Mouse (Mus musculus): ENCODE data around the gene Ctc1.
"Not testable (repeated sequence)": the region's sequence is repeated elsewhere in the genome, so short reads cannot be mapped to it uniquely, and the experiment has no call there.

The Ctc1 gene

GRCm38 (mm10) chr11:69015644-69016441 lies at the start of gene Ctc1:
TSS of gene Ctc1 (plus strand) at chr11:69015911.
- DNase-seq (ENCODE audit: low spot score): peak; percentile 85

- DNase-seq (ENCODE audit: low spot score): no peak
Measured at GRCm38 (mm10) chr11:68966554-68966953, 49.2 kb upstream of the Ctc1 start.

DNA sequence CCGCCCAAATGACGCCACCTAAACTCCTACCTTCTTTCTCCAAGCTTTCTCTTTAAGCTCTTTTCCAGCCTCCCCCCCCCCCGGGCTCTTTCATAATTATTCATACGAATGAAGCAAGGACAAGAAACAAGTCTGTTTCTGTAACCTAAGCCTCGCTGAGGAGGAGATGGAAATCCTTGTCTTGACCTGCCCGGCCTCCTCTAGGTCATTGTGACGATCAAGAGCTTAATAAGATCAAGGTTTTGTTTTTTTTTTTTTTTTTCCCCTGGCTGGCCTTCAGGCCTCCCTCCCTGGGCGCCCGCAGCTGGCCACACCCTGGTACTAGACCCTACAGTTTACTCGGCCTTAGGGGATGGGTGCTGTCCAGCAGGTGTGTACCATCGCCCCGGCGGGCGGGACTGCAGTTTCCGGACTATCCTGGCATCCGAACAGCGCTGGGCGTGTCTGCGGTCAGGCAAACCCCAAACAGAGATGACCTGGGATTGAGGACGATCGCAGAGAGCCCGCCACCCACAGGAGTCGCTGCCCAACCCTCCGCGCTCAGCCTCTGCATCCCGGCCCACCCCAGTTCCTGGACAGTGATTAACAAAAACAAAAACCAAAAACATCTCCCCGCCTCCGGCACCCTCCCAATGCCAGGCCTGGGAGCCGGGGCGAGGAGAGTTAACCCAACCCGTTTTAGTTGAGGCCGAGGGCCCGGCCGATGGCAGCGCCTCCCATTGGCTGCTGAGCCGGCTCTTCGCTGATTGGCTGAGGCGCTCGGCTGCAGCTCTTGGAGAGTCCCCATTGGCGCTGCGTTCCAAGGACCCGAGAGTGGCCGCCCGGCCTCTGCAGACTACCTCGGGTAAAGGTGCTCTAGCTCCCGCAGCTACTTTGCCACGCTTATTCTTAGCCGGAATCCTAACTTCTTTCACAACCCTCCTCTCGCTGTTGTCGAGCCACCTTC lies 48.1 kb upstream of the Ctc1 start, which contains the start of gene Slc25a35:
Gene Slc25a35, plus strand, starts transcription at position 795 of the 946 bp plus-strand sequence.
- peak; percentile 92 for DNase-seq (ENCODE audit: low spot score)

GRCm38 (mm10) chr11:68968752-68969151 lies 47.0 kb upstream of the Ctc1 start:
- DNase-seq (ENCODE audit: low spot score): no peak

GRCm38 (mm10) chr11:68970232-68970631 lies 45.5 kb upstream of the Ctc1 start:
- DNase-seq (ENCODE audit: low spot score): no peak

- DNase-seq (ENCODE audit: low spot score): peak; percentile 86
Measured at GRCm38 (mm10) chr11:68973250-68974058, 42.3 kb upstream of the Ctc1 start.

DNA sequence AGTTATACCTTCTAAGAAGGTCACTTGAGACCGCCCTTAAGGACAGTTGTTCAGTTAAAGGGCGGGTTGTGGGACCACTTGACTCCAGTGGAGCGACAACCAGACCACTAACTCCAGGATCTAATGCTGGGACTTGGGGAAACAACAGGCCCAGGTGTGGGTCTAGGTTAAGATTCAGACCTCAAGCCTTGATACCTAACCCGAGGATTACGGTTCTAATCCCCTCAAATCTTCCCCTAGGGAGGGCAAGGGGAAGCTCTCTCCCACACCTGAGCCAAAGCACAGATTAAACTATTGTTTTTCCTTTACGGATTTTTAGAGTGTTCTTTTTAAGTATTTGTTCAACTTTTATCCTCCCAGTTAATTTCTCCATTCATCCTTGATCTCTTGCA lies 41.7 kb upstream of the Ctc1 start:
- DNase-seq (ENCODE audit: low spot score): no peak

- DNase-seq (ENCODE audit: low spot score): no peak
Measured at GRCm38 (mm10) chr11:68975085-68975484, 40.6 kb upstream of the Ctc1 start, which contains the start of gene Rangrf. TSS of gene Rangrf (minus strand) at chr11:68975185.

DNA sequence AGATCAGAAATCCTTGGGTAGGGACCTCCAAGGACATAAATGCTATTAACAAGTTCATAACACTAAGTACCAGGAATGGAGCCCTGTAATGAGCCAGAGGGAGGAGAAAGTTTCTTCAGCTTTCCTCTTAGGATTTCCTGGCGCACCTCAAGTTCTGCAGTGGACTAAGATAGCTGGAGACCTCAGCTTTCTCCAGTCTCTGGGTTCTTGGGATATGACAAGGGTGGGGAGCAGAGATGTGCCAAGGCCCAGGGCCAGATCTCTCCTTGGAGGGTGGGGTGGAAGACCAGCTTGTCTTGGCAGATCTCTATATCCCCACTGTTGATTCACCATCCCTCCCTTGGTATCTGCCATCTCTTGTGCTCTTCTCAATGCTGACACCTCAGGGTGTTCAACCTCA lies 40.1 kb upstream of the Ctc1 start:
- DNase-seq (ENCODE audit: low spot score): no peak

DNA sequence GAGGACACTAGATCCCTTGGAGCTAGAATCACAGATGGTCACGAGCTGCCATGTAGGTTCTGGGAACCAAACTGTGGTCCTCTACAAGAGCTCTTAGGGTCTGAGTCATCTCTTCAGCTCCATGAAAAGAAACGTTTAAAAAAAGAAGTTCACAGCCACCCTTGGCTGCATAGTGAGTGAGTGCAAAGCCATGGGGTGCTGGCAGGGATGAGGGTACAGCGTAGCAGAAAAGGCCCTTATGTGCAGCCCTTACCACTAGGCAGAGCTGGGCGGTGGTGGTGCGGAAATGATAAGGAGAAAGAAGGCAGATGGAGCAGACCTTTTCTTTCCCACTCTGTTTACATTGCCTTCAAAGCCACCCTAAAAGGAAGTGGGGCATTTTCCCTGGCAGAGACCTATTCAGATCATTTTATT lies 36.4 kb upstream of the Ctc1 start:
- DNase-seq (ENCODE audit: low spot score): no peak

GRCm38 (mm10) chr11:68980919-68981318 lies 34.8 kb upstream of the Ctc1 start:
- DNase-seq (ENCODE audit: low spot score): no peak

DNA sequence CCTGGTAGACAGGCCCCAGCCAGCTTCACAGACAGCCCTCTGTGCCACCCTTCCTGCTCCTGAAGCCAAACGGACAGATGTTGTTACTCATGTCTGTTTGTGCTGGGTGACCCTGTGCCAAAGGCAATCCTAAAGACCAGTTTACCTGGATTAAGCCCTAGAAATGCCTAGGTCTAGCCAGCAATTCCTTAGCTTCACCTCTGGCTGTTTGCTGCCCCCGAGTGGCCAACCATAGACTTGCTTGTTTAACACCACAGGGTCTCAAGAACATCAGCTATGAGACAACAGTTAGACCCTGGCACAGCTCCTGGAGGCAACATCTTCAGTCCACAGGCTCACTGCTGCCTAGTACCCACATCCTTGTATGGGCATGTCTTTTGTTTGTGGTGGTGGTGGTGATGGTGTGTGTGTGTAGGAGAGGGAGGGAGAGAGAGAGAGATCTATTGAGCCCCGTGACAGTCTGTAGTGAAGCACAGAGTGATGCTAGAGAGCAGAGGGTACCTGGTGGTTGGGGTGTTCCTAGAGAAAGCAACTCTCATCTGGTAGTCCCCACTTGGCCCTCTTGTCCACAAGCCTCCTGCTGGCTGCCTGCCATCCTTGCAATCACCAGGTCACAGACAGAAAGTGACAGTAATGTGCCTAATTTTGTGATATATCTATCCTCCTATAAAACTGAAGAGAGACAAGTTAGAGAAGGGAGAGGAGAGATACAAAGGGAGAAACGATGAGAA lies 32.9 kb upstream of the Ctc1 start:
- peak; percentile 80 for DNase-seq (ENCODE audit: low spot score)

- no peak for DNase-seq (ENCODE audit: low spot score)
Measured at GRCm38 (mm10) chr11:68987365-68987882, 28.3 kb upstream of the Ctc1 start.

DNA sequence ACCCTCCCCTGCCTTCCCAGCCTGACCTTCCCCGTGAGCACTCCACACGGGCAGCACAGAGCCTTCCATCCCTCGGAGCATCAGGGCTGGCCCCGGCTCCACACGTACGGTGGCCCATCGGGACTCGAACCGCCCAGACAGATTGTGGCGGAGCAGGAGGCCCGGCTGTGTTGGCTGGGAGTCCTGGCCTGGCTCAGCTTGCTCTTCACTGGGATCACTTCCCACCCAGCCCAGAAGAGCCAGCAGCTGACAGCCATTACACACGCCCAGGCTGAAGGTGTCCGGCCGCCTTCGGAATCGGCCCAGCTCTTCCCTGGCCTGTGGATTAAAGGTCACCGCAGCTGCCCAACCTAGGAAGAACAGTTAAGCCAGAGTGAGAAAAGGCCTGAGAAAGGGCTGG lies 27.4 kb upstream of the Ctc1 start:
- no peak for DNase-seq (ENCODE audit: low spot score)

DNA sequence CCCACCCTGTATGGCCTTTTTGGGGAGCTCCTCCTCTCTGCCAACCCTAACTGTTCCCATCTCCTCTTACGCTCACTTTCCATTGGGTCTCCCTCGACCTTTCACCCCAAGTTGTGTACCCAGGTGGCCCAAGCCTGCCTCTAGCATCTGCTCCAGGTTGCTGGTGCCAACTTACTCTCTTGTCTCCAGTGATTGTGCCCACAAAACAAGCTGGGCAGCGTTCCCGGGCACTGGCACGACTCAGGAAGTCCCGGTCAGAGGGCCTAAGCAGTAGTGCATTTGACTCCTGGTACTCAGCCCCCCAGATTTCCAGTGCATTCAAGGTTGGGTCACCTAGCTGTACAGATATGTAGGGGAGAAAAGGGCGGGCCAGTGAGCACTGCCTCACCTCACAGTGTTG lies 22.6 kb upstream of the Ctc1 start:
- no peak for DNase-seq (ENCODE audit: low spot score)

DNA sequence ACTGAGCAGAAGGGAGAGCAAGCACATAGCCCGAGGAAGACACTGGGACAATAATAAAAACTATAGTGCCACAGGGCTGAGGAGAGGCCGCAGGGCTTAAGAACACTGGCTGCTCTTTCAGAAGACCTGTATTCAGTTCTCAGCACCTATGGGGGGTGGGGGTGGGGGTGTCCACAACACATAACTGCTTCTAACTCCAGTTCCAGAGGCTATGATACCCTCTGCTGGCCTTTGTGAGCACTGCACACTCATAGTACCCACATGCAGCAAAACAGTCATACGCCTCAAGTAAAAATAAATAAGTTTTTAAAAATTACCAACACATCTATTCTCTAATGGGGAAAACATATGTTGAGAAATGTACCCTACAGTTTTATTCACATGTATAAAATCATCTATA lies 21.3 kb upstream of the Ctc1 start:
- DNase-seq (ENCODE audit: low spot score): no peak

- no peak for DNase-seq (ENCODE audit: low spot score)
Measured at GRCm38 (mm10) chr11:68997080-68997479, 18.6 kb upstream of the Ctc1 start.

DNA sequence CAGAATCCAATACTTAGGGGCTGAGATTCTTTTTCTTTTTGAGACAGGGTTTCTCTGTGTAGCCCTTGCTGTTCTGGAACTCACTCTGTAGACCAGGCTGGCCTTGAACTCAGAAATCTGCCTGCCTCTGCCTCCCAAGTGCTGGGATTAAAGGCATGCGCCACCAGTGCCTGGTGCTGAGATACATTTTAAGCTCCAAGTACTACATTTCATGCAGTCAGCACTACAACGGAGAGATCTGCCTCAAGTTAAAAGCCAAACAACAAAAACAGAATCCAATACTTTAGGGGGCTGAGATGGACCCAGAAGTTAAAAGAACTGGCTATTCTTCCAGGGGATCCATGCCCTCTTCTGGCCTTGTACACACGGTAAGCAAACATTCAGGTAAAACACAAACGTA lies 12.9 kb upstream of the Ctc1 start:
- not testable (repeated sequence) for DNase-seq (ENCODE audit: low spot score)

GRCm38 (mm10) chr11:69003592-69003991 lies 12.1 kb upstream of the Ctc1 start:
- DNase-seq (ENCODE audit: low spot score): peak; percentile 58

- DNase-seq (ENCODE audit: low spot score): no peak
Measured at GRCm38 (mm10) chr11:69005193-69005592, 10.5 kb upstream of the Ctc1 start.

DNA sequence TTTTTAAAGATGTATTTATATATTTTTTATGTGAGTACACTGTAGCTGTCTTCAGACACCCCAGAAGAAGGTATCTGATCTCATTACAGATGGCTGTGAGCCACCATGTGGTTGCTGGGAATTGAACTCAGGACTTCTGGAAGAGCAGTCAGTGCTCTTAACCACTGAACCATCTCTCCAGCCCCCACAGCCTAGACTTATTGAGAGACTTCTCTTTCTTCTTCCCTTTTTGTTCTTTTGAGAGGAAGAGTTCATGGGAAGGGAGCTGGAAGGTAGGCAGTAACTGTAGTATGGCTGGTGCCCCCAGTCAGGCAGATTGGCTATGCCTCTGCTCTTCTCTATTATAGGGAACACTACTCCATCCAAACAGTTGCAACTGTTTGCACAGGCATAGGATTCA lies 9.1 kb upstream of the Ctc1 start:
- not testable (repeated sequence) for DNase-seq (ENCODE audit: low spot score)
